ENCODE assay signal across 8 mouse cellular contexts in genomic region chr2:60126831-60127230, GRCm38 (mm10).
DNase-seq lines count a peak whose midpoint lies in the region; ATAC-seq and TF ChIP-seq lines count a peak whose summit lies in the region.

No protein-coding gene starts in this region.

- 33% methylated on average over 7 of the region's 7 CpGs for WGBS in liver, adult 2 months
- WGBS in embryonic facial prominence, embryonic 13.5 days, result 11% methylated on average over 7 of the region's 7 CpGs
- 5% methylated on average over 7 of the region's 7 CpGs for WGBS in hindbrain, embryonic 13.5 days
- 9% methylated on average over 7 of the region's 7 CpGs for WGBS in midbrain, embryonic 11.5 days

- no peak overlapping the region for H3K4me3 ChIP-seq in liver, adult 2 months (ENCODE audit: insufficient read depth, low read depth, low read length)
- H3K4me3 ChIP-seq in embryonic facial prominence, embryonic 13.5 days, result peak overlapping the region; percentile 20
- peak overlapping the region; percentile 25 for H3K4me3 ChIP-seq in hindbrain, embryonic 13.5 days
- peak overlapping the region; percentile 21; the same call in 1 of the 2 replicates for H3K4me3 ChIP-seq in midbrain, embryonic 11.5 days (ENCODE audit: low read depth, low read length)

- TF ChIP-seq POLR2A in liver, adult 2 months (IDR thresholded peaks at IDR 0.05; ENCODE audit: extremely low read depth, insufficient read depth, low read length), result no peak

- no peak for ATAC-seq in embryonic facial prominence, embryonic 13.5 days (ENCODE audit: insufficient number of reproducible peaks, insufficient read depth, low FRiP score, low TSS enrichment, low read depth)
- peak; percentile 63 for ATAC-seq in hindbrain, embryonic 13.5 days (ENCODE audit: low FRiP score)
- ATAC-seq in midbrain, embryonic 11.5 days (ENCODE audit: low FRiP score), result 0 out of 2 replicates have a peak, but pooled peaks have one; percentile 33
- no peak for ATAC-seq in megakaryocyte progenitor cell, adult 5-6 weeks (replicated peaks; ENCODE audit: poor library complexity)

- H3K27ac ChIP-seq in liver, adult 2 months (replicated peaks; ENCODE audit: insufficient read depth, low read depth, low read length), result no peak overlapping the region
- H3K27ac ChIP-seq in embryonic facial prominence, embryonic 13.5 days, result no peak overlapping the region
- H3K27ac ChIP-seq in hindbrain, embryonic 13.5 days, result peak overlapping the region; percentile 74
- peak overlapping the region; percentile 41; the same call in 1 of the 2 replicates for H3K27ac ChIP-seq in midbrain, embryonic 11.5 days (ENCODE audit: low read depth, low read length)

- no peaks in the 10 kb centered on the region for H3K9me3 ChIP-seq in embryonic facial prominence, embryonic 13.5 days
- H3K9me3 ChIP-seq in hindbrain, embryonic 13.5 days, result no peaks in the 10 kb centered on the region
- H3K9me3 ChIP-seq in midbrain, embryonic 11.5 days (ENCODE audit: control insufficient read depth, low read length), result no peaks in the 10 kb centered on the region

- peak overlapping the region; percentile 60 for H3K4me2 ChIP-seq in embryonic facial prominence, embryonic 13.5 days
- peak overlapping the region; percentile 60 for H3K4me2 ChIP-seq in hindbrain, embryonic 13.5 days
- peak overlapping the region; percentile 65 for H3K4me2 ChIP-seq in midbrain, embryonic 11.5 days

- peak; percentile 55 for DNase-seq in liver, adult 2 months (ENCODE audit: extremely low read depth, low read depth, low spot score)
- no peak for DNase-seq in liver
- peak; percentile 86 for DNase-seq in midbrain, embryonic 11.5 days (ENCODE audit: low spot score, missing footprints)
- DNase-seq in urinary bladder, postnatal 36 days (ENCODE audit: low spot score in 2 of 2), result no peak
- no peak for DNase-seq in urinary bladder, postnatal 25 days (ENCODE audit: low spot score)

- peaks cover 7% of the 10 kb centered on the region; the same call in 1 of the 2 replicates for H3K4me1 ChIP-seq in liver, adult 2 months (ENCODE audit: control insufficient read depth, insufficient read depth, low read length)
- H3K4me1 ChIP-seq in embryonic facial prominence, embryonic 13.5 days, result peaks cover 9% of the 10 kb centered on the region
- H3K4me1 ChIP-seq in hindbrain, embryonic 13.5 days (replicated peaks), result peaks cover 14% of the 10 kb centered on the region
- peaks cover 12% of the 10 kb centered on the region; the same call in 1 of the 2 replicates for H3K4me1 ChIP-seq in midbrain, embryonic 11.5 days (ENCODE audit: control insufficient read depth, insufficient read depth, low read length)

- no peak overlapping the region for H3K9ac ChIP-seq in liver, adult 2 months (ENCODE audit: low read depth, low read length)
- no peak overlapping the region for H3K9ac ChIP-seq in embryonic facial prominence, embryonic 13.5 days
- H3K9ac ChIP-seq in hindbrain, embryonic 13.5 days, result peak overlapping the region; percentile 58
- no peak overlapping the region for H3K9ac ChIP-seq in midbrain, embryonic 11.5 days (ENCODE audit: low read length)

- H3K36me3 ChIP-seq in liver, adult 2 months (ENCODE audit: control insufficient read depth, insufficient read depth, low read length), result no peaks in the 10 kb centered on the region
- H3K36me3 ChIP-seq in embryonic facial prominence, embryonic 13.5 days, result no peaks in the 10 kb centered on the region
- H3K36me3 ChIP-seq in hindbrain, embryonic 13.5 days, result no peaks in the 10 kb centered on the region
- H3K36me3 ChIP-seq in midbrain, embryonic 11.5 days (ENCODE audit: control insufficient read depth, insufficient read depth, low read length), result no peaks in the 10 kb centered on the region

- no peaks in the 10 kb centered on the region for H3K27me3 ChIP-seq in liver, adult 2 months (ENCODE audit: control insufficient read depth, insufficient read depth, low read length)
- no peaks in the 10 kb centered on the region for H3K27me3 ChIP-seq in embryonic facial prominence, embryonic 13.5 days
- no peaks in the 10 kb centered on the region for H3K27me3 ChIP-seq in hindbrain, embryonic 13.5 days
- H3K27me3 ChIP-seq in midbrain, embryonic 11.5 days (ENCODE audit: control insufficient read depth, insufficient read depth, low read length), result no peaks in the 10 kb centered on the region

- no peak for TF ChIP-seq CTCF in liver, adult 2 months (IDR thresholded peaks at IDR 0.05; ENCODE audit: low read depth, low read length)

- H3K79me2 ChIP-seq in liver, adult 2 months (ENCODE audit: control insufficient read depth, insufficient read depth, low read length), result peaks cover 3% of the 10 kb centered on the region; the same call in 1 of the 2 replicates

Comparison
In these comparisons a context has a peak if more than half of its experiments do, and no peak if none do; other contexts are left out.
1. DNase-seq: peak in liver, adult 2 months (single experiment) and midbrain, embryonic 11.5 days (single experiment); none in liver (single experiment), urinary bladder, postnatal 36 days (0 of 2) and urinary bladder, postnatal 25 days (single experiment).
2. H3K27ac ChIP-seq: peak in hindbrain, embryonic 13.5 days (single experiment) and midbrain, embryonic 11.5 days (single experiment); none in liver, adult 2 months (single experiment) and embryonic facial prominence, embryonic 13.5 days (single experiment).
3. ATAC-seq: peak in hindbrain, embryonic 13.5 days (single experiment) and midbrain, embryonic 11.5 days (single experiment); none in embryonic facial prominence, embryonic 13.5 days (single experiment) and megakaryocyte progenitor cell, adult 5-6 weeks (single experiment).
4. Peak in every context shown above with its lines, with median percentiles within 50 percentile points of each other: H3K4me2 ChIP-seq.